ENCODE assay signal across 8 mouse cellular contexts in the genomic region with DNA sequence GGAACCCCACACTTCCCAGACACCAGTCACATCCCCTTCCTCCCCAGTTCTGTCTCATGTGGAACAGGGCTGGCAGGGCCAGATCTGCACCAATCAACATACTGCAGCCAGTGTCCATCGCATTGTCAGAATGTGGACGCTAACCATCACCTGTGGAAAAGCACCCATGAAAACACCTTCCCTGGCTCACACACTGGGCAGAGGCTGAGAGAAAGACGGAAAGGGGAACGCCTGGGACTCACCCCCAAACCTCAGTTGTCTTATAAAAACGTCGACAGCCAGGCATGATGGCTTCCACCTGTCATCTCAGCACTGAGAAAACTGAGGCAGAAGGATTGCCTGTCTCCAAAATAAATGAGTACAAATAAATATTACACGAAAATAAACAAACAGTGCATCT. TPM values are rescaled to one million over a fixed set of nuclear protein-coding genes. Genes with fewer than 3 reads are reported as not detected.
A peak's percentile ranks its signal among the peaks of the same experiment; 100 is the strongest.
DNase-seq lines count a peak whose midpoint lies in the region; ATAC-seq and TF ChIP-seq lines count a peak whose summit lies in the region.

No protein-coding gene starts in this region.

- H3K4me2 ChIP-seq in limb, embryonic 12.5 days = peak overlapping the region; percentile 59
- H3K4me2 ChIP-seq in forebrain, embryonic 11.5 days (ENCODE audit: low read depth, low read length, severe bottlenecking) = peak overlapping the region; percentile 48; the same call in 1 of the 2 replicates
- peak overlapping the region; percentile 71 for H3K4me2 ChIP-seq in limb, embryonic 14.5 days (replicated peaks; ENCODE audit: low read depth, low read length, severe bottlenecking)
- peak overlapping the region; percentile 63 for H3K4me2 ChIP-seq in neural tube, embryonic 15.5 days

- TF ChIP-seq POLR2A in limb, embryonic 14.5 days (IDR thresholded peaks at IDR 0.05; ENCODE audit: borderline replicate concordance, extremely low read depth, insufficient read depth, insufficient read length) = no peak

- no peaks in the 10 kb centered on the region for H3K27me3 ChIP-seq in limb, embryonic 12.5 days
- H3K27me3 ChIP-seq in limb, embryonic 10.5 days (ENCODE audit: low read depth, poor library complexity, severe bottlenecking) = peaks cover 5% of the 10 kb centered on the region; the same call in 1 of the 2 replicates
- peaks cover 2% of the 10 kb centered on the region; the same call in 1 of the 2 replicates for H3K27me3 ChIP-seq in forebrain, embryonic 11.5 days (ENCODE audit: control insufficient read depth, insufficient read depth, low read length)
- no peaks in the 10 kb centered on the region for H3K27me3 ChIP-seq in limb, embryonic 14.5 days (ENCODE audit: control insufficient read depth, insufficient read depth, low read length)
- H3K27me3 ChIP-seq in neural tube, embryonic 15.5 days (replicated peaks) = no peaks in the 10 kb centered on the region

- no peak for DNase-seq in limb, embryonic 10.5 days (ENCODE audit: low spot score)
- DNase-seq in forebrain, embryonic 11.5 days (ENCODE audit: low spot score) = no peak
- DNase-seq in limb, embryonic 14.5 days (ENCODE audit: low spot score) = no peak
- no peak for DNase-seq in left cerebral cortex, adult 18-20 months (ENCODE audit: low spot score in 2 of 2)
- no peak for DNase-seq in right cerebral cortex, postnatal 25 days
- no peak for DNase-seq in urinary bladder, postnatal 4 days (ENCODE audit: low spot score in 2 of 2)

- H3K9me3 ChIP-seq in limb, embryonic 12.5 days = no peaks in the 10 kb centered on the region
- H3K9me3 ChIP-seq in limb, embryonic 10.5 days (replicated peaks) = no peaks in the 10 kb centered on the region
- H3K9me3 ChIP-seq in forebrain, embryonic 11.5 days (ENCODE audit: control insufficient read depth, low read length) = no peaks in the 10 kb centered on the region
- H3K9me3 ChIP-seq in limb, embryonic 14.5 days (ENCODE audit: control insufficient read depth, low read length) = no peaks in the 10 kb centered on the region
- no peaks in the 10 kb centered on the region for H3K9me3 ChIP-seq in neural tube, embryonic 15.5 days (replicated peaks)

- no peak; the same call in 1 of the 2 replicates for ATAC-seq in limb, embryonic 12.5 days (ENCODE audit: insufficient number of reproducible peaks, insufficient read depth, low FRiP score, low TSS enrichment, low read depth)
- 0 out of 2 replicates have a peak, but pooled peaks have one; percentile 14 for ATAC-seq in forebrain, embryonic 11.5 days (replicated peaks; ENCODE audit: low FRiP score)
- ATAC-seq in limb, embryonic 14.5 days (ENCODE audit: low FRiP score, low read depth) = no peak
- peak; percentile 9 for ATAC-seq in neural tube, embryonic 15.5 days (ENCODE audit: low FRiP score)

- H3K36me3 ChIP-seq in limb, embryonic 12.5 days = no peaks in the 10 kb centered on the region
- no peaks in the 10 kb centered on the region for H3K36me3 ChIP-seq in limb, embryonic 10.5 days
- H3K36me3 ChIP-seq in forebrain, embryonic 11.5 days (ENCODE audit: control insufficient read depth, insufficient read depth, low read length) = no peaks in the 10 kb centered on the region
- no peaks in the 10 kb centered on the region for H3K36me3 ChIP-seq in limb, embryonic 14.5 days (ENCODE audit: control insufficient read depth, insufficient read depth, low read length)
- H3K36me3 ChIP-seq in neural tube, embryonic 15.5 days = no peaks in the 10 kb centered on the region

- no peak overlapping the region for H3K27ac ChIP-seq in limb, embryonic 12.5 days
- H3K27ac ChIP-seq in limb, embryonic 10.5 days = no peak overlapping the region
- no peak overlapping the region for H3K27ac ChIP-seq in forebrain, embryonic 11.5 days (ENCODE audit: low read depth, low read length)
- no peak overlapping the region for H3K27ac ChIP-seq in limb, embryonic 14.5 days (replicated peaks; ENCODE audit: low read depth, low read length)
- H3K27ac ChIP-seq in neural tube, embryonic 15.5 days (replicated peaks) = peak overlapping the region; percentile 67; the same call in 1 of the 2 replicates

- no peak overlapping the region for H3K9ac ChIP-seq in limb, embryonic 12.5 days (replicated peaks)
- no peak overlapping the region for H3K9ac ChIP-seq in forebrain, embryonic 11.5 days (ENCODE audit: low read length)
- no peak overlapping the region for H3K9ac ChIP-seq in limb, embryonic 14.5 days (ENCODE audit: low read depth, low read length, severe bottlenecking)
- peak overlapping the region; percentile 36; the same call in 1 of the 2 replicates for H3K9ac ChIP-seq in neural tube, embryonic 15.5 days (replicated peaks)

- WGBS in limb, embryonic 12.5 days = 43% methylated on average over 7 of the region's 7 CpGs
- 64% methylated on average over 7 of the region's 7 CpGs for WGBS in limb, embryonic 10.5 days
- 58% methylated on average over 7 of the region's 7 CpGs for WGBS in forebrain, embryonic 11.5 days
- 48% methylated on average over 7 of the region's 7 CpGs for WGBS in limb, embryonic 14.5 days
- WGBS in neural tube, embryonic 15.5 days = 50% methylated on average over 7 of the region's 7 CpGs

- peaks cover 33% of the 10 kb centered on the region for H3K4me1 ChIP-seq in limb, embryonic 12.5 days (replicated peaks)
- H3K4me1 ChIP-seq in limb, embryonic 10.5 days = peaks cover 44% of the 10 kb centered on the region
- peaks cover 2% of the 10 kb centered on the region; the same call in 1 of the 2 replicates for H3K4me1 ChIP-seq in forebrain, embryonic 11.5 days (replicated peaks; ENCODE audit: control insufficient read depth, insufficient read depth, low read length)
- peaks cover 29% of the 10 kb centered on the region for H3K4me1 ChIP-seq in limb, embryonic 14.5 days (ENCODE audit: control insufficient read depth, insufficient read depth, low read length)
- H3K4me1 ChIP-seq in neural tube, embryonic 15.5 days = peaks cover 26% of the 10 kb centered on the region

- no peak overlapping the region for H3K4me3 ChIP-seq in limb, embryonic 12.5 days (replicated peaks)
- H3K4me3 ChIP-seq in limb, embryonic 10.5 days = no peak overlapping the region
- no peak overlapping the region for H3K4me3 ChIP-seq in forebrain, embryonic 11.5 days (ENCODE audit: low read depth, low read length)
- H3K4me3 ChIP-seq in limb, embryonic 14.5 days (replicated peaks; ENCODE audit: low read length) = no peak overlapping the region
- peak overlapping the region; percentile 34 for H3K4me3 ChIP-seq in neural tube, embryonic 15.5 days (replicated peaks)

RNA-seq across cellular contexts. Expression of a gene that starts 14.6 kb away (rescaled TPM):
- 260 and 282 TPM in 2 replicates for polyA plus RNA-seq in limb, embryonic 12.5 days (2016; fragmentation: Nextera tagmentation; extraction: Ambion mirVana)
- 221 and 298 TPM in 2 replicates for polyA plus RNA-seq in limb, embryonic 10.5 days (2016; fragmentation: Nextera tagmentation; extraction: Ambion mirVana)
- 102 and 104 TPM in 2 replicates for polyA plus RNA-seq in forebrain, embryonic 11.5 days (2014; fragmentation: Nextera tagmentation; extraction: Ambion mirVana)
- 48.7 and 53.1 TPM in 2 replicates for polyA plus RNA-seq in limb, embryonic 14.5 days (2012; rRNA removed)
- polyA plus RNA-seq in limb, embryonic 14.5 days (2014; fragmentation: Nextera tagmentation; extraction: Ambion mirVana) = 74.5 and 84.4 TPM in 2 replicates
- polyA plus RNA-seq in neural tube, embryonic 15.5 days (2015; fragmentation: Nextera tagmentation; extraction: Ambion mirVana) = 116 and 134 TPM in 2 replicates
- total RNA-seq in left cerebral cortex, adult 18-20 months (2021) = 10 to 100 TPM; 86.7 to 94.0 TPM

Comparison
In these comparisons a context has a peak if more than half of its experiments do, and no peak if none do; other contexts are left out.
1. ATAC-seq: peak in forebrain, embryonic 11.5 days (single experiment) and neural tube, embryonic 15.5 days (single experiment); none in limb, embryonic 12.5 days (single experiment) and limb, embryonic 14.5 days (single experiment).
2. Peak in every context shown above with its lines, with median percentiles within 50 percentile points of each other: H3K4me2 ChIP-seq.